Mouse (Mus musculus) spleen, postnatal 4 days (tissue): ENCODE results near the gene Mst1.

Experiments used
- DNase-seq, 2 experiments: peaks; one replicate each; pipeline ENCODE4 v3.0.0; 2022; ENCODE audit warnings: low spot score in 2 of 2

The Mst1 gene

DNA sequence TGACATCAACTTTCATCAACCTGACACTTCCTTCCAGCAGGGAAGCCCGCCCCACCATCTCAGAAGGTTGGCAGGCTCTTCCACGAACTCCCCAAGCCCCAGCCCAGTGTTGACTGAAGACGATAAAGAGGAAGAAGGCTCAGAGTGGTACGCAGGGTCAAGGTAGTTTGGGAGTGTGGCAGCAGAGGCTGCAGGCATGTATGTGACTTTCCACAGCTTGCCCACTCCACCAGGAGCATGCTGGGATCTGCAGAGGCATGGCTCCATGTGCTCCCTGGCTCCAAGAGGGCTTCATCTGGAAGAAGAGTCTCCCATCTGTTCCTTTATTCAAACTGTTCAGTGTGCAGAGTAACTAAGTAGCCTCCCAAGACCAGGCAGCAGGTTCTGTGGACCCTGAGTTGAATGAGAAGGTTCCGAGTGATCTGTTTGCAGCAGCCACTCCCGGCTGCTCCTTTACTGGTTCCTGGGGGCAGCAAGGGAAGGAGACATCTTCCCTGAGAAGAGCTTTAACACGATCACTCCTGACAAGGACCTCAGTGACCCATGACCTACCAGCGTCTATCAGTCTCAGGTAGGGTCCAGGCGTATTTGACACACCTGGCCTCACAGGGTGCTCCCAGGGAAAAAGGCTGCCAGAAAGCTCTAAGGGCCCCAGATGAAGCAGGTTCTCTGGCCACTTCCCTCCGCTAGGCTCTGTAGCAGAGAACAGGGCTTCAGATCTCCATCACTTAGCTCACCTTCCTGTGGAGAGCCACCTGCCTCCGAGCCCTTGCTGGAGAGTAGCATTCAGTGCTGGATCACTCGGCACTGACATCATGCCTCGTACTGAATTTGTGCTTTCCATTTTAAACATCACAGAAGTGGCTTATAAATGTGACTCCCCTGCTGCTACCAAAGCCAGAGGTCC lies 49.1 kb downstream of the Mst1 start:
- no peak for DNase-seq

DNA sequence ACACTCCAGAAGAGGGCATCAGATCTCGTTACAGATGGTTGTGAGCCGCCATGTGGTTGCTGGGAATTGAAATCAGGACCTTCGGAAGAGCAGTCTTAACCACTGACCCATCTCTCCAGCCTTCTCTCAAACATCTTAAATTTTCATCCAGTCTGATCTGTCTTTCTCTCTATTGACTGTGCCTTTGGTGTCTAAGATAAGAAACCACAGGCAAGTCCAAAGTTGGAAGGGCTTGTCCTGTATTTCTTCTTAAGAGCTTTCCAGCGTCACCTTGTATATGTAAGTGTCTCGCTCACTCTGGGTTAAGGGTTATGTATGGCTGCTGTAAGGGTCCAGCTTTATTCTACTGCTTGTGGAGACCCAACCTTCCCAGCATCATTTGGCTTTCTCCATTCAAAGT lies 51.3 kb downstream of the Mst1 start:
- no peak for DNase-seq

DNA sequence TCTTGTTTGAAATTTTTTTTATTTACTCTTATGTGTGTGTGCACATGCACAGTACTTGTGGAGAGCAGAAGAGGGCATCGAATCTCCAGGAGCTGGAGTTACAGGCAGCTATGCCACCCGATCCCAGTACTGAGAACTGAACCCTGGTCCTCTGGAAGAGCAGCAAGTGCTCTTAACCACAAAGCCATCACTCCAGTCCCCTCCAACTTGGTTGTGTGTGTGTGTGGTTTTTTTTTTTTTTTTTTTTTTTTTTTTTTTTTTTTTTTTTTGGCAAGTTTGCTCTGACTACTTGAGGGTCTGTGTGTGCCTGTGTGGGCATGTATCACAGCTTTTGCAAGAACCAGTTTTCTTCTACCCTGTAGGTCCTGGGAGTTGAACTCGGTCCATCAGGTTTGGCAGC lies 52.1 kb downstream of the Mst1 start:
- DNase-seq: no peak

DNA sequence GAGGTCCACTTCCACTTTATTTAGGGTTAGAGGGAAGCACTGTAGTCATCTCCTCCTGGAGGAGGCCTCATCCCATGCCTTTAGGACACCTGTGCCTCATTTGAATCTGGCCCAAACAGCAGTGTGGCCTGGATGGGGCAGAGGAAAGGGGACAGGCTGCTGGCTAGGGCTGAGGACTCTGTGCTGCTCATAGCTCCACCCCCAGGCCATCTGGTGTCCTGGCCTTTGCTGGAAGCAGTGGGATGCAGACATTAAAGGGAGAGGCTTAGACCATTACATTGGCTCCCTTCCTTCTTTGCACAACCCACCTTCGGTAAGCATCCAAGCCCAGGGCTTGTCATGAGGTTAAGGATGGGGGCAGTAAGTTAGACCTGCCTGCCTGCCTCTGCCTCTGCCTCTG lies 53.2 kb downstream of the Mst1 start:
- DNase-seq: no peak
